In genomic region chr10:69334271-69335194, GRCm38 (mm10) we compare ENCODE assay signal across 10 mouse cellular contexts. TPM values are rescaled to one million over a fixed set of nuclear protein-coding genes. Genes with fewer than 3 reads are reported as not detected.
DNase-seq lines count a peak whose midpoint lies in the region; ATAC-seq and TF ChIP-seq lines count a peak whose summit lies in the region.
"Had no signal": no experiment of that assay in that cellular context is flagged by ENCODE, and none has a peak within 500 bp of the region (broad histone marks: within the 10 kb centered on the region; RNA-seq: fewer than 3 reads in every experiment).

No protein-coding gene starts in this region.

- no peak for ATAC-seq in embryonic facial prominence, embryonic 12.5 days (ENCODE audit: insufficient number of reproducible peaks, insufficient read depth, low FRiP score, low TSS enrichment)
- ATAC-seq in lung, postnatal 0 days = peak; percentile 87
- ATAC-seq: liver, postnatal 0 days had no signal

- H3K9me3 ChIP-seq in embryonic facial prominence, embryonic 12.5 days = no peaks in the 10 kb centered on the region
- H3K9me3 ChIP-seq in embryonic facial prominence, embryonic 10.5 days = no peaks in the 10 kb centered on the region
- H3K9me3 ChIP-seq in lung, postnatal 0 days (ENCODE audit: low read length) = no peaks in the 10 kb centered on the region

- no peaks in the 10 kb centered on the region for H3K27me3 ChIP-seq in embryonic facial prominence, embryonic 12.5 days
- no peaks in the 10 kb centered on the region for H3K27me3 ChIP-seq in embryonic facial prominence, embryonic 10.5 days (replicated peaks; ENCODE audit: low read depth, poor library complexity, severe bottlenecking)
- H3K27me3 ChIP-seq in lung, postnatal 0 days (replicated peaks; ENCODE audit: insufficient read depth, low read length) = no peaks in the 10 kb centered on the region

- peaks cover 54% of the 10 kb centered on the region for H3K36me3 ChIP-seq in embryonic facial prominence, embryonic 12.5 days
- peaks cover 73% of the 10 kb centered on the region for H3K36me3 ChIP-seq in embryonic facial prominence, embryonic 10.5 days (replicated peaks)
- no peaks in the 10 kb centered on the region for H3K36me3 ChIP-seq in lung, postnatal 0 days (ENCODE audit: insufficient read depth, low read length)

- no peak overlapping the region for H3K4me3 ChIP-seq in embryonic facial prominence, embryonic 12.5 days
- no peak overlapping the region for H3K4me3 ChIP-seq in embryonic facial prominence, embryonic 10.5 days
- H3K4me3 ChIP-seq in lung, postnatal 0 days (ENCODE audit: low read depth, low read length) = no peak overlapping the region

- H3K27ac ChIP-seq in embryonic facial prominence, embryonic 12.5 days = peak overlapping the region; percentile 8; the same call in 1 of the 2 replicates
- no peak overlapping the region for H3K27ac ChIP-seq in embryonic facial prominence, embryonic 10.5 days (replicated peaks)
- peak overlapping the region; percentile 60 for H3K27ac ChIP-seq in lung, postnatal 0 days (ENCODE audit: low read length)

- no peak for TF ChIP-seq CTCF in lung, postnatal 0 days (IDR thresholded peaks at IDR 0.05)

- no peak for DNase-seq in embryonic facial prominence, embryonic 10.5 days (ENCODE audit: low spot score)
- DNase-seq in left cerebral cortex, postnatal 36 days (ENCODE audit: low spot score in 2 of 2) = peak; percentile 13 to 19
- no peak for DNase-seq in left cerebral cortex, adult 8-10 months (ENCODE audit: low spot score in 2 of 2)
- DNase-seq in brain, adult 2 months (ENCODE audit: low read depth, low spot score) = peak; percentile 74
- DNase-seq in lung, postnatal 0 days (ENCODE audit: low spot score) = peak; percentile 91
- DNase-seq in urinary bladder, adult 2 months (ENCODE audit: low spot score) = no peak
- DNase-seq in thymus, postnatal 4 days = no peak
- DNase-seq: liver, postnatal 0 days had no signal

- no peak overlapping the region for H3K4me2 ChIP-seq in embryonic facial prominence, embryonic 12.5 days (replicated peaks)
- H3K4me2 ChIP-seq in lung, postnatal 0 days (replicated peaks; ENCODE audit: low read depth, low read length) = no peak overlapping the region

- H3K9ac ChIP-seq in embryonic facial prominence, embryonic 12.5 days = no peak overlapping the region
- H3K9ac ChIP-seq in lung, postnatal 0 days (replicated peaks; ENCODE audit: low read depth) = no peak overlapping the region
- H3K9ac ChIP-seq: liver, postnatal 0 days had no signal

- peak; percentile 54; the same call in 1 of the 2 replicates for TF ChIP-seq EP300 in lung, postnatal 0 days (IDR thresholded peaks at IDR 0.05)

- H3K4me1 ChIP-seq in embryonic facial prominence, embryonic 12.5 days = no peaks in the 10 kb centered on the region
- no peaks in the 10 kb centered on the region for H3K4me1 ChIP-seq in embryonic facial prominence, embryonic 10.5 days
- H3K4me1 ChIP-seq in lung, postnatal 0 days (ENCODE audit: insufficient read depth, low read depth, low read length) = peaks cover 2% of the 10 kb centered on the region; the same call in 1 of the 2 replicates

- intact Hi-C loops in left cerebral cortex, postnatal 36 days (cut with DNase I) = no loop called here

- WGBS in embryonic facial prominence, embryonic 12.5 days = 76% methylated on average over 16 of the region's 16 CpGs
- WGBS in embryonic facial prominence, embryonic 10.5 days = 86% methylated on average over 16 of the region's 16 CpGs
- 55% methylated on average over 16 of the region's 16 CpGs for WGBS in lung, postnatal 0 days

RNA-seq across cellular contexts. Expression of gene Cdk1, which starts 18.2 kb away (rescaled TPM):
- polyA plus RNA-seq in embryonic facial prominence, embryonic 12.5 days (2016; fragmentation: Nextera tagmentation; extraction: Ambion mirVana) = 372 and 387 TPM in 2 replicates
- 534 and 541 TPM in 2 replicates for polyA plus RNA-seq in embryonic facial prominence, embryonic 10.5 days (2016; fragmentation: Nextera tagmentation; extraction: Ambion mirVana)
- 1 to 10 TPM in 1 of 2 experiments, under 1 TPM in 1; 0.68 to 1.6 TPM for total RNA-seq in left cerebral cortex, postnatal 36 days (2021)
- 1 to 10 TPM in 2 of 4 experiments, under 1 TPM in 2; 0.89 to 1.4 (median 1.1) TPM for total RNA-seq in left cerebral cortex, adult 8-10 months (2022)
- polyA plus RNA-seq in lung, postnatal 0 days (2015; fragmentation: Nextera tagmentation; extraction: Ambion mirVana) = 46.4 and 46.5 TPM in 2 replicates
- polyA plus RNA-seq in urinary bladder, adult 2 months (2012; rRNA removed) = 12.1 and 18.0 TPM in 2 replicates
- total RNA-seq: gastrocnemius, adult 18-20 months had no signal

Comparison
In these comparisons a context has a peak if more than half of its experiments do, and no peak if none do; other contexts are left out.
1. DNase-seq: peak in left cerebral cortex, postnatal 36 days (2 of 2), brain, adult 2 months (single experiment) and lung, postnatal 0 days (single experiment); none in embryonic facial prominence, embryonic 10.5 days (single experiment), left cerebral cortex, adult 8-10 months (0 of 2), urinary bladder, adult 2 months (single experiment) and thymus, postnatal 4 days (single experiment).